Mouse (Mus musculus) cerebellum, adult 2 months (tissue): Measurements from ENCODE around the gene Rnh1.

Source experiments
- CTCF ChIP-seq: fragments of 200-500 bp; IDR thresholded peaks from 2 replicates; pipeline ENCODE4 v1.5.1; 2011; ENCODE audit warnings: low read depth, mild to moderate bottlenecking, control low read depth, low read length, moderate library complexity, borderline replicate concordance; ENCODE audit not compliant: insufficient read depth
- POLR2A ChIP-seq: fragments of 200-500 bp; IDR thresholded peaks from 2 replicates; pipeline ENCODE4 v1.6.1; 2011; ENCODE audit warnings: low read length, control low read depth, borderline replicate concordance; ENCODE audit not compliant: insufficient read depth

DNA sequence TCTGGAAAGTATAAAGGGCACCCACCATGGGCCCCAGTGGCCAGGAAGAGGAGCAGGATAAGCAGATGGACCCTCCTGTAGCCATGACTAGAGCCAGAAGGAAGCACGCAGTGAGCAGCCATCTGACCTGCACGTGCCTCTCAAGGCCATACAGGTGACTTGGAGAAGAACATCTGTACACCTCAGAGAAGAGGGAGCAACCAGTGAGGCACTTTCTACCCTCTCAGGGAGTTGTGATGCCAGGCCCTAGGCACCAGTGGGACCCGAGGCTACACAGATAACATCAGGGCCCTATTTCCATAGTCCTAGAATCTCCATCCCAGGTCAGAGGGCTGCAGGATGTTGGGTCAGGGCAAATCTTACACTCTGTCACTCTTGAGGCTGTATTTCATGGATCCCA lies 17.6 kb upstream of the Rnh1 start:
- TF ChIP-seq CTCF (no peak), POLR2A (no peak)
